Mouse (Mus musculus) forebrain, embryonic 13.5 days (tissue): ENCODE data around the gene Rnase1. TPM values are rescaled to one million over a fixed set of nuclear protein-coding genes. Genes with fewer than 3 reads are reported as not detected.
A peak's percentile ranks its signal among the peaks of the same experiment; 100 is the strongest.
"Not testable (repeated sequence)": the region's sequence is repeated elsewhere in the genome, so short reads cannot be mapped to it uniquely, and the experiment has no call there.

ENCODE experiments used
- ATAC-seq: fragments of 200-750 bp; cut with Nextera tagmentation; 2 replicates; pipeline ENCODE4 v1.8.0; 2017
- H3K27ac ChIP-seq: fragments of 300-500 bp; sonication (generic); 2 replicates; pipeline ENCODE4 v1.5.1; 2015; ENCODE audit warnings: inconsistent platforms, mild to moderate bottlenecking, moderate library complexity
- H3K27me3 ChIP-seq: fragments of 300-500 bp; sonication (generic); 2 replicates; pipeline ENCODE4 v1.6.1; 2015; ENCODE audit warnings: mild to moderate bottlenecking, inconsistent platforms
- H3K36me3 ChIP-seq: fragments of 300-500 bp; sonication (generic); 2 replicates; pipeline ENCODE4 v1.6.1; 2015; ENCODE audit warnings: mild to moderate bottlenecking, inconsistent platforms; ENCODE audit not compliant: poor library complexity, severe bottlenecking
- H3K4me1 ChIP-seq: fragments of 300-500 bp; sonication (generic); 2 replicates; pipeline ENCODE4 v1.6.1; 2015; ENCODE audit warnings: inconsistent platforms
- H3K4me2 ChIP-seq: fragments of 300-500 bp; sonication (generic); 2 replicates; pipeline ENCODE4 v1.6.1; 2015; ENCODE audit warnings: inconsistent platforms, mild to moderate bottlenecking, moderate library complexity
- H3K4me3 ChIP-seq: fragments of 300-500 bp; sonication (generic); 2 replicates; pipeline ENCODE4 v1.5.1; 2015; ENCODE audit warnings: mild to moderate bottlenecking, inconsistent platforms
- H3K9ac ChIP-seq: fragments of 300-500 bp; sonication (generic); 2 replicates; pipeline ENCODE4 v1.6.1; 2015; ENCODE audit warnings: mild to moderate bottlenecking, inconsistent platforms
- H3K9me3 ChIP-seq: fragments of 300-500 bp; sonication (generic); replicated peaks from 2 replicates; pipeline ENCODE4 v1.6.1; 2016; ENCODE audit warnings: inconsistent platforms
- WGBS: fragments of 180-500 bp; shearing (Covaris S2); methylation state at CpG from one replicate; pipeline ENCODE4 v1.1.7; 2015; 5-methylcytosine and 5-hydroxymethylcytosine counted together
- polyA plus RNA-seq: library from polyadenylated mRNA; unstranded; fragments of >200 nt; fragmentation: Nextera tagmentation; extraction: Ambion mirVana; gene quantifications from 2 replicates; pipeline ENCODE4 v1.2.1, GENCODE M21; 2015

Rnase1 gene
- 0.24 TPM in 1 of 2 replicates, not detected in the other for polyA plus RNA-seq

DNA sequence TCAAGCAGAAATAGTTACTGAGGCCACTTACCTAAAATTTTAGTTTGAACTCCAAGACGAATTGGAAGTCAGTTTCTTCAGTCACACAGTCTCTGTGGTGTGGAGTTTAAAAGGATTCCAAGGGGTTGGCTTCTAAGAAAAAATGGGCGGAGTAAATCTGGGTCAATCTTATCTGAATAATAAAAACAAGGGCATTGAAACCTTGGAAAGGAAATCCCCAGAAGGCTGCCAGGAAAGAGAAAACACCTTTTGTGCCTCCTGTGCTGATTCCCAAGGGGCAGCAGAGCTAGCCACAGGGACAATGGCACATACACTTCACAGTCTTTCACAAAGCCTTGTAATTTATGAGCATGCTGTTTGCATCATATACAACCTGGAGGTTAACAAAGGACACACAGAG lies at the start of gene Rnase1:
Gene Rnase1, minus strand, starts transcription at position 101 of the 400 bp plus-strand sequence.
- no peak for ATAC-seq
- H3K36me3 ChIP-seq = no peaks in the 10 kb centered on the region
- no peak within 1 kb of the TSS for H3K9ac ChIP-seq
- H3K4me3 ChIP-seq = no peak within 1 kb of the TSS
- H3K4me2 ChIP-seq = no peak within 1 kb of the TSS
- no peaks in the 10 kb centered on the region for H3K9me3 ChIP-seq
- no peaks in the 10 kb centered on the region for H3K27me3 ChIP-seq
- no peaks in the 10 kb centered on the region; the same call in 1 of the 2 replicates for H3K4me1 ChIP-seq
- WGBS = 36% methylated on average over 2 of the region's 2 CpGs
- H3K27ac ChIP-seq = 0 out of 2 replicates have a peak within 1 kb of the TSS, but pooled peaks have one; percentile 21

- H3K36me3 ChIP-seq = no peaks in the 10 kb centered on the region
- no peaks in the 10 kb centered on the region for H3K9me3 ChIP-seq
- 96% methylated on average over 4 of the region's 4 CpGs for WGBS
- no peak overlapping the region for H3K4me3 ChIP-seq
- no peaks in the 10 kb centered on the region for H3K27me3 ChIP-seq
- no peak overlapping the region for H3K9ac ChIP-seq
- no peak for ATAC-seq
- no peaks in the 10 kb centered on the region for H3K4me1 ChIP-seq
- H3K4me2 ChIP-seq = no peak overlapping the region
- no peak overlapping the region for H3K27ac ChIP-seq
These were observed 49.1 kb upstream of the Rnase1 start for GRCm38 (mm10) chr14:51195681-51196080.

DNA sequence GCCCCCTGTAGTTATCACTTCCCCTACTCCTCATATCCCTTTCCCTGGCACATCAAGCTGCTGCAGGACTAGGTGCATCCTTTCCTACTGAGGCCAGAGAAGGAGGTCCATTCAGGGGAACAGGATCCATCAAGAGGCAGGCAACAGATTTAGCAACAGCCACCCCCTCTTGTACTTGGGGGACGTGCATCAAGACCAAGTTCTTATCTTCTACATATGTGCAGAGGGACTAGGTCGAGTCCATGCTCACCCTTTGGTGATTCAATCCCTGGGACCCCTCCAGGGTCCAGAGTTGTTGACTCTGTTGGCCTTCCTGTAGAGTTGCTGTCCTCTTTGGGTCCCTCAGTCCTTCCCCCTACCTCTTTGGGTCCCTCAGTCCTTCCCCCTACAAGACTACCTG lies 34.5 kb upstream of the Rnase1 start:
- H3K4me2 ChIP-seq, H3K36me3 ChIP-seq, H3K9me3 ChIP-seq, H3K27me3 ChIP-seq, H3K4me3 ChIP-seq, H3K9ac ChIP-seq, ATAC-seq, H3K4me1 ChIP-seq, H3K27ac ChIP-seq: not testable (repeated sequence)
- WGBS = 83% methylated on average over 2 of the region's 2 CpGs

GRCm38 (mm10) chr14:51173843-51174242 lies 27.3 kb upstream of the Rnase1 start:
- no peak for ATAC-seq
- Histone ChIP-seq H3K9ac (no peak overlapping the region), H3K36me3 (no peaks in the 10 kb centered on the region), H3K4me2 (no peak overlapping the region), H3K27me3 (no peaks in the 10 kb centered on the region), H3K4me1 (no peaks in the 10 kb centered on the region), H3K27ac (no peak overlapping the region), H3K4me3 (no peak overlapping the region), H3K9me3 (no peaks in the 10 kb centered on the region)
- WGBS = 55% methylated on average over 4 of the region's 4 CpGs

DNA sequence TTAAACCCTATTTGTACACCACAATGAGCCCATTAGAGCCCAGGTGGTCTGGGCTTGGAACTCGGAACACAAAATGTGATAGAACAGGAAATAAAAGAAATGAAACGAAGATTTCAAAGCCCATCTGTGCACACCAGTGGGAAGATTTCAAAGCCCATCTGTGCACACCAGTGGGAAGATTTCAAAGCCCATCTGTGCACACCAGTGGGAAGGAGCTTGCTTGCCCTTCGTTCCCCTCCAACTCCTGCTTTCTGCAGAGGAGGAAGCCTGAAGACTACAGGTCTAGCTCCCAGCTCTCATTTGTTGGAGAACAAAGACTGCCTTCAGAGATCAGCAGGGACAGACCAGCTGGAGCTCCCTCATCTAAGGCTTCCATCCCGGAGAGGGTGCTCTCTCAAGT lies 26.4 kb upstream of the Rnase1 start:
- H3K27ac ChIP-seq, ATAC-seq, H3K27me3 ChIP-seq, H3K9ac ChIP-seq, H3K4me3 ChIP-seq, H3K9me3 ChIP-seq, H3K4me1 ChIP-seq, H3K36me3 ChIP-seq, H3K4me2 ChIP-seq: not testable (repeated sequence)
- 37% methylated on average over 4 of the region's 4 CpGs for WGBS

DNA sequence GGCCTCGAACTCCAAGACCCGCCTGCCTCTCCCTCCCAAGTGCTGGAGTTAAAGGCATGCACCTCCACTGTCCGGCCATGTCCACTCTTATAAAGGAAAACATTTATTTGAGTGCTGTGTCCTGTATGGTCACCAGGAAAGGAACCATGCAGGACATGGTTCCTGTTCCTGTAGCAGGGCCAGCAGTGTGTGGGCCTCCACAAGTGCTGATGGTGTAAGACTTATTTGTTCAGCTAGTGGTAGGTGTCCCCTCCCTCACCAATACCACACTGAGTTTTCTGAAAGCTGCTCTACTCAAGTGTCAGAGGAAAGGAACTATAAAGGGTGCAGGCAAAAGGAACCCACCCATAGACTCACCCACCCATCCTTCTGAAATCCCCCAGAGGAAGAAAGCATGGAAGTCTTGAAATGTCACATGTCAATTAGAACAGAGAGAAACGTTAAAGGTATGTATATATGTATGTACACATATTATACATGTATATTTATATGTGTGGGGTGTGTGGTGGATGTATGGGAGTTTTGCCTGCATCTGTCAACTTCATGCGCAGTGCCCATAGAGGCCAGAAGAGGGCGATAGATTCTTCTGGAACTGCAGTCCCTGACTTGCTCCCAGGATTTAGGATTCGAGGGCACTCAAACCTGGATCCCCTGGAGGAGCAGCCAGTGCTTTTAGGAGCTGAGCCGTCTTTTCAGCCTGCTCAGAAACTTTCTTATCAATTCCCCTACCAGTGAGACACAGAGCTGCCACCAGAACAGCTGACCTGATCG lies 25.7 kb upstream of the Rnase1 start:
- ATAC-seq = peak; percentile 13; the same call in 1 of the 2 replicates
- H3K9me3 ChIP-seq, H3K27ac ChIP-seq, H3K27me3 ChIP-seq, H3K36me3 ChIP-seq, H3K4me2 ChIP-seq, H3K4me1 ChIP-seq, H3K4me3 ChIP-seq, H3K9ac ChIP-seq: not testable (repeated sequence)
- 35% methylated on average over 9 of the region's 9 CpGs for WGBS

DNA sequence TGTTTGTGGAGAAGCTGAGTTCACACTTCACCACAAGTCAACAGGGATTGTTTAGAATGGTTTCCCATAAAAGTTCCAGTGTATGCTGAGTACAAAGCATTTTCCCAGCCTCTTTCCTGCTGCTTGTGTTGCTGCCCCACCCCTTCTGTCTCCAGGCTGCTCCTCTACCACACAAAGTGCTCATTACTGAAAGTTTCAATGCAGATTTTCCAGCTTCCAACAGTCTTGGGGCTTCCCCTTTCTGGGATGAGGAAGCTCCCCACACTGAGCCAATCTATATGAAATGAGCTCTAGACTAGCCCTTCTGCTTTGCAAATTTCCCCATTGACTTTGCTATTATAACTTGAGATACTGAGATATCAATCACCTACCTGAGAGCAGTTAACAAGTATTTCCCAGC lies 19.5 kb upstream of the Rnase1 start:
- no peak for ATAC-seq
- H3K4me2 ChIP-seq = no peak overlapping the region
- no peak overlapping the region for H3K27ac ChIP-seq
- no peaks in the 10 kb centered on the region for H3K9me3 ChIP-seq
- H3K36me3 ChIP-seq = no peaks in the 10 kb centered on the region
- no peak overlapping the region for H3K9ac ChIP-seq
- H3K27me3 ChIP-seq = no peaks in the 10 kb centered on the region
- no peaks in the 10 kb centered on the region for H3K4me1 ChIP-seq
- no peak overlapping the region for H3K4me3 ChIP-seq

DNA sequence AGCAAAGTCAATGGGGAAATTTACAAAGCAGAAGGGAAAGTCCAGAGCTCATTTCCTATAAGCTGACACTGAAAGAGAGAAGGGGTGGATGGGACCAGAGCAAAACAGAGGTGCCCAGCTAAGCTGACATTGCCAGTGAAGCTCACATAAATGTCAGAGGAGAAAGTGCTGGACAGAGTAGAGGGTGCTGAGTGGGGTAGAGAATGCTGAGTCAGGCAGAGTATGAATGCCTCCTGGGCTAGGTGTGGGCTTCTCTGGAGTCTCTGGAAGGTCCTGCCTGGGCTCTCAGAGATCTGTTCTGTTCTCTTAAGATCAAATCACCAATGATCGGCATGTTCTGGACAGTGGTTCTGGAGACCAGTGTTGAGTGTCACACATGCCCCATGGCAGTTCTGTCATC lies 18.9 kb upstream of the Rnase1 start:
- Histone ChIP-seq H3K27ac (no peak overlapping the region), H3K4me2 (no peak overlapping the region), H3K9ac (no peak overlapping the region), H3K36me3 (no peaks in the 10 kb centered on the region), H3K9me3 (no peaks in the 10 kb centered on the region), H3K27me3 (no peaks in the 10 kb centered on the region), H3K4me1 (no peaks in the 10 kb centered on the region), H3K4me3 (no peak overlapping the region)
- ATAC-seq = no peak
- WGBS = 91% methylated on average over 1 of the region's 1 CpGs

DNA sequence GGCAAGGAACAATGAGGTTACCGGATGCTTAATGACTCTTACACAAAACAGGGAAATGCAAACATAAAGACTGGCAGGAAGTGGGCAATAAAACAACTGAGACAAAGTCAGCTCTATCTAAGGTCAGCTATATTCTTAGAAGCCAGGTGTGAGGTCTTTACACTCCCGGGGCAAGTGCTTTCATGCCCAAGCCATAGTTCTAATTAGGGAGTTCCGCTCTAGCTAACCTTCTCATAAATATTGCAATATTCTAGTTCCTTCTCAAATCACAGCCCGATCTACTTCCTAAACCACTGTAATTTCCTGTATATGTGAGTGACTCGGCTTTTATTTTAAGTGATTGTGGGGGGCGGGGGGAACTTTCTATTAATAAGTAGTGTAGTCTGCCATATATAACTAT lies 16.7 kb upstream of the Rnase1 start:
- not testable (repeated sequence) for H3K9me3 ChIP-seq, H3K36me3 ChIP-seq, H3K27ac ChIP-seq, ATAC-seq, H3K27me3 ChIP-seq, H3K4me2 ChIP-seq, H3K4me1 ChIP-seq, H3K4me3 ChIP-seq, H3K9ac ChIP-seq
- 91% methylated on average over 6 of the region's 6 CpGs for WGBS

- not testable (repeated sequence) for H3K36me3 ChIP-seq, ATAC-seq, H3K4me1 ChIP-seq, H3K9ac ChIP-seq, H3K27me3 ChIP-seq, H3K27ac ChIP-seq, H3K4me2 ChIP-seq, H3K9me3 ChIP-seq, H3K4me3 ChIP-seq
- WGBS = 95% methylated on average over 3 of the region's 3 CpGs
These were observed 15.4 kb upstream of the Rnase1 start, which contains the start of gene Rnase2b for GRCm38 (mm10) chr14:51161976-51162375. Rnase2b (plus strand) TSS chr14:51162260.

DNA sequence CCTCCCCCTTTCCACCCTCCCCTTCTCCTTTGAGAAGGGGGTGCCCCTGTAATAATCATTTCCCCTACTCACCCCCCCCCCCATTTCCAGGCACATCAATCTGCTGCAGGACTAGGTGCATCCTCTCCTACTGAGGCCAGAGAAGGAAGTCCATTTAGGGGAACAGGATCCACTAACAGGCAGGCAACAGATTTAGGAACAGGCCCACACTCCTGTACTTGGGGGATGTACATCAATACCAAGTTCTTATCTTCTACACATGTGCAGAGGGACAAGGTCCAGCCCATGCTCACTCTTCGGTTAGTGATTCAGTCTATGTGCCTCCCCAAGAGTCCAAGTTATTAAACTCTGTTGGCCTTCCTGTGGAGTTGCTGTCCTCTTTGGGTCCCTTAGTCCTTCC lies 10.5 kb upstream of the Rnase1 start:
- Histone ChIP-seq H3K9ac (no peak overlapping the region), H3K36me3 (no peaks in the 10 kb centered on the region), H3K4me2 (no peak overlapping the region), H3K9me3 (no peaks in the 10 kb centered on the region), H3K27me3 (no peaks in the 10 kb centered on the region), H3K4me3 (no peak overlapping the region), H3K4me1 (no peaks in the 10 kb centered on the region), H3K27ac (no peak overlapping the region)
- WGBS = 93% methylated on average over 1 of the region's 1 CpGs
- no peak for ATAC-seq

DNA sequence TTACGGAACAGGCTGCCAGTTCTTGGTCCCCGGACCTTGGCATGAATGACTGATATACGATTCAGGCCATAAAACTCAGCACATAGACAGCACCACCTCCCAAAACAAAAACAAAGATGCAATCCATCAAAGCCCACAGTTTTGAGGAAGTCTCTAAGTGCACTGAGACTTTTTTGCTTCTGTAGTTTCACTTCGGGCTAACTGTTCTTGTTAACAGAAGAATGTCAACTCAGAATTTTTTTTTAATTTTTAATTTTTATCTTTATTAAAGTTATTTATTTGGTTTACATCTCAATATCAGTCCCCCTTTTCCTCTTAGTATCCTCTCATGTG lies 10.1 kb upstream of the Rnase1 start:
- Histone ChIP-seq H3K27me3 (no peaks in the 10 kb centered on the region), H3K36me3 (no peaks in the 10 kb centered on the region), H3K4me3 (no peak overlapping the region), H3K9me3 (no peaks in the 10 kb centered on the region), H3K27ac (no peak overlapping the region), H3K4me1 (no peaks in the 10 kb centered on the region), H3K9ac (no peak overlapping the region), H3K4me2 (no peak overlapping the region)
- WGBS = 80% methylated on average over 4 of the region's 4 CpGs
- ATAC-seq = no peak

GRCm38 (mm10) chr14:51156056-51156735 lies 9.6 kb upstream of the Rnase1 start:
- Histone ChIP-seq H3K4me1 (no peaks in the 10 kb centered on the region), H3K9me3 (no peaks in the 10 kb centered on the region), H3K4me2 (no peak overlapping the region), H3K36me3 (no peaks in the 10 kb centered on the region), H3K9ac (no peak overlapping the region), H3K27me3 (no peaks in the 10 kb centered on the region), H3K27ac (no peak overlapping the region), H3K4me3 (no peak overlapping the region)
- 85% methylated on average over 5 of the region's 5 CpGs for WGBS
- ATAC-seq = no peak
